Mouse (Mus musculus): ENCODE data around the gene Hipk1.

DNA sequence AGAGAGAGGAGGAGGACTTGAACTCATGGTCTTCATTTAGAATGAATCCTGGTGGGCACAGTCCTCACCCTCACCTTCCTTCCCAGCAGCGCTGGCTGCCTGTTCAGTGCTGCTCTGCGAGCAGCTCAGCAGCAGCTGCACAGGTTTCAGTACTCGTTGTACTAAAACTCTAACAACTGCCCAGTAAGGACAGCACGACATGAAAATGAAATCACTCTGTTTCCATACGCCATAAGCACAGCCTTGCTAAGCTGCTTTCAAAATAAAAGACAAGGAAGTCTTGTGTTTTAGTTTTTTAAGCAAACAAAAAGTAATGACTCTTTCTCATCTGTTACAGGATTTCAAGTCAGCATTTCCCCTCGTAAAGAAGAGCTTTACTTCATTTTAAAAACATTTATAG is 48.2 kb downstream of the Hipk1 start:
- TF ChIP-seq CTCF (IDR thresholded peaks at IDR 0.05) (no peak), EP300 (IDR thresholded peaks at IDR 0.05) (no peak)
